Mouse (Mus musculus): ENCODE results near the gene 1700001L19Rik.

- TF ChIP-seq CTCF (IDR thresholded peaks at IDR 0.05; ENCODE audit: insufficient read depth, low read length) (no peak), POLR2A (IDR thresholded peaks at IDR 0.05; ENCODE audit: borderline replicate concordance, extremely low read depth, low read depth, low read length) (no peak)
Measured at GRCm38 (mm10) chr13:68572247-68572646, 25.0 kb upstream of the 1700001L19Rik start.

Data from lung, adult 2 months (tissue).